Mouse (Mus musculus) embryonic facial prominence, embryonic 10.5 days (tissue): Measurements from ENCODE around the gene Chic1. TPM values are rescaled to one million over a fixed set of nuclear protein-coding genes. Genes with fewer than 3 reads are reported as not detected.

ENCODE experiments used
- polyA plus RNA-seq: library from polyadenylated mRNA; unstranded; fragments of >200 nt; fragmentation: Nextera tagmentation; extraction: Ambion mirVana; gene quantifications from 2 replicates; pipeline ENCODE4 v1.2.1, GENCODE M21; 2016

Chic1 gene
- polyA plus RNA-seq, 1 experiment from 2014 or later: 4.5 TPM

Other genes with a start within 250 kb of the Chic1 start
- 5.0 and 7.4 TPM in 2 replicates for gene Nap1l2, start 169.8 kb upstream of the Chic1 start, polyA plus RNA-seq
- not detected in 2 replicates for gene Cdx4, start 35.1 kb upstream of the Chic1 start, polyA plus RNA-seq
- gene Tsx, start 58.0 kb downstream of the Chic1 start, polyA plus RNA-seq: 0.44 TPM in 1 of 2 replicates, not detected in the other
- gene Gm26992, start 65.5 kb downstream of the Chic1 start, polyA plus RNA-seq: not detected in 2 replicates